Mouse (Mus musculus) thymus, adult 2 months (tissue): ENCODE data around the gene Bloc1s1.

Experiments
- CTCF ChIP-seq: fragments of 200-500 bp; IDR thresholded peaks from 2 replicates; pipeline ENCODE4 v1.5.1; 2012; ENCODE audit warnings: mild to moderate bottlenecking, control low read depth, low read length, moderate library complexity, borderline replicate concordance; ENCODE audit not compliant: control insufficient read depth, poor library complexity, insufficient read depth; ENCODE audit errors: extremely low read depth
- POLR2A ChIP-seq: fragments of 200-500 bp; IDR thresholded peaks from 2 replicates; pipeline ENCODE4 v1.6.1; 2012; ENCODE audit warnings: mild to moderate bottlenecking, low read length, control low read depth, moderate library complexity; ENCODE audit not compliant: control insufficient read depth, poor library complexity, insufficient read depth; ENCODE audit errors: extremely low read depth

DNA sequence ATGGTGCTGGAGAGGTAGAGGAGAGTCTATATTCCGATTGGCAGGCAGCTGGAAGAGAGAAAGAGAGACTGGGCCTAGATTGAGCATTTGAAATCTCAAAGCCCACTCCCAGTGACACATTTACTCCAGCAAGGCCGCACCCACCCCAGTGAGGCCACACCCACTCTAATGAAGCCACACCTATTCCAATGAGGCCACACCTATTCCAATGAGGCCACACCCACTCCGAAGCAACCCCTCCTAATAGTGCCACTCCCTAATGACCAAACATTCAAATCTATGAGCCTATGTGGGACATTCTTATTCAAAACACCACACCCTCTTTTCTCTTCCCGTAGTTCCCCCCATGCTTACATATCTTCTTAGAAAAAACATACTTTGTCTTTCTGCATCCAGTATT lies 23.7 kb upstream of the Bloc1s1 start:
- no peak for TF ChIP-seq CTCF
- TF ChIP-seq POLR2A = no peak
